10 mouse cellular contexts compared by ENCODE assay signal in the genomic region with DNA sequence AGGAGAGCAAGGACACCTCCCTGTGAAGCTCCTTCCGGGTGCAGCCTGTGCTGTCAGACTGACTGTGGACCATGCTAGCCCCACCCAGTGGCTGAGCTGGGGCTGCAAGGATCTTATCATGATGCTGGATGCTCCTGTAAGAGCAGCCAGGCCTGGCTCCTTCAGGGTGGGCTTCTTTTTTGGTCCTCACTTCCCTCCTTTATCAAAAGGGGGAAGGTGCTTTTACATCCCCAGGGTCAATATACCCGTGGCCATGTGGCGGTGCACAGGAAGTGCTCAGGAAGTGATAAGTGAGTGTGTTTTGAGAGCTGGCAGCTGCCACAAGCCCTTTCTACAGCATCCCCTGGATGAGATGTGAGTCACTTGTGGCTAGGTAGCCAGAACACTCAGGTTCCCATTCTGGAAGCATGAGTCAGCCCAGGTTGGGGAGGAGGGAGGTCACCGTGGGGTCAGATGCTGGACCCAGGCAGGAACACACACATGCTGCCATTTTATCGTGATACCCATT. TPM values are rescaled to one million over a fixed set of nuclear protein-coding genes. Genes with fewer than 3 reads are reported as not detected.
DNase-seq lines count a peak whose midpoint lies in the region; ATAC-seq and TF ChIP-seq lines count a peak whose summit lies in the region.
"Had no signal": no experiment of that assay in that cellular context is flagged by ENCODE, and none has a peak within 500 bp of the region (broad histone marks: within the 10 kb centered on the region; RNA-seq: fewer than 3 reads in every experiment).

No protein-coding gene starts in this region.

- peak; percentile 69 for ATAC-seq in megakaryocyte-erythroid progenitor cell, adult 5-6 weeks (replicated peaks; ENCODE audit: low FRiP score, low TSS enrichment, poor library complexity, severe bottlenecking)

- no peak for TF ChIP-seq POLR2A in embryonic fibroblast, embryonic 13.5 days (IDR thresholded peaks at IDR 0.05; ENCODE audit: low read depth, low read length)

- TF ChIP-seq CTCF in embryonic fibroblast, embryonic 13.5 days (IDR thresholded peaks at IDR 0.05; ENCODE audit: borderline replicate concordance, insufficient read depth, low read length) = peak; percentile 51; the same call in 1 of the 2 replicates

- no peak overlapping the region for H3K4me3 ChIP-seq in embryonic fibroblast, embryonic 13.5 days (ENCODE audit: insufficient read depth, low read length)
- H3K4me3 ChIP-seq: lung, embryonic 15.5 days; stomach, embryonic 15.5 days had no signal

- peaks cover 8% of the 10 kb centered on the region for H3K4me1 ChIP-seq in embryonic fibroblast, embryonic 13.5 days (ENCODE audit: control insufficient read depth, insufficient read depth, low read length)
- H3K4me1 ChIP-seq: stomach, embryonic 15.5 days had no signal

- no peak overlapping the region for H3K27ac ChIP-seq in embryonic fibroblast, embryonic 13.5 days (ENCODE audit: insufficient read depth, low read length)
- H3K27ac ChIP-seq: lung, embryonic 15.5 days had no signal

- peak; percentile 29 to 44 for DNase-seq in left cerebral cortex, adult 18-20 months (ENCODE audit: low spot score in 2 of 2)
- DNase-seq in left cerebral cortex, adult 11 months (ENCODE audit: low spot score) = no peak
- DNase-seq in ES-CJ7 (ENCODE audit: low read depth, low spot score) = peak; percentile 21
- no peak for DNase-seq in layer of hippocampus, postnatal 14 days (ENCODE audit: low spot score in 2 of 2)
- no peak for DNase-seq in testis, postnatal 14 days (ENCODE audit: low spot score)
- no peak for DNase-seq in embryo, embryonic 11 days

RNA-seq across cellular contexts. Expression of a gene that starts 18.1 kb away (rescaled TPM):
- 1 to 10 TPM; 2.2 to 3.3 TPM for total RNA-seq in left cerebral cortex, adult 18-20 months (2021)
- polyA plus RNA-seq in embryonic fibroblast, embryonic 13.5 days (2011; ENCODE audit: insufficient read length, low read depth, missing spikeins) = 2.2 and 2.4 TPM in 2 replicates
- total RNA-seq in megakaryocyte-erythroid progenitor cell, adult 5-6 weeks (2014; fragmentation: Nextera tagmentation) = not detected in 2 replicates
- 0.57 TPM in 1 of 2 replicates, not detected in the other for total RNA-seq in megakaryocyte-erythroid progenitor cell, adult 5-6 weeks (2017)
- total RNA-seq in layer of hippocampus, postnatal 14 days (2021) = under 1 TPM in 1 of 2 experiments, not detected in 1; 0.10 TPM

RNA-seq across cellular contexts. Expression of a gene that starts 22.8 kb away (rescaled TPM):
- total RNA-seq in left cerebral cortex, adult 18-20 months (2021) = not detected
- polyA plus RNA-seq in embryonic fibroblast, embryonic 13.5 days (2011; ENCODE audit: insufficient read length, low read depth, missing spikeins) = 0.98 and 1.8 TPM in 2 replicates
- total RNA-seq in megakaryocyte-erythroid progenitor cell, adult 5-6 weeks (2014; fragmentation: Nextera tagmentation) = not detected in 2 replicates
- total RNA-seq in megakaryocyte-erythroid progenitor cell, adult 5-6 weeks (2017) = 3.2 TPM in 1 of 2 replicates, not detected in the other
- not detected for total RNA-seq in layer of hippocampus, postnatal 14 days (2021)

RNA-seq across cellular contexts. Expression of a gene that starts 50.5 kb away (rescaled TPM):
- under 1 TPM in 1 of 2 experiments, not detected in 1; 0.21 TPM for total RNA-seq in left cerebral cortex, adult 18-20 months (2021)
- polyA plus RNA-seq in embryonic fibroblast, embryonic 13.5 days (2011; ENCODE audit: insufficient read length, low read depth, missing spikeins) = not detected in 2 replicates
- not detected in 2 replicates for total RNA-seq in megakaryocyte-erythroid progenitor cell, adult 5-6 weeks (2014; fragmentation: Nextera tagmentation)
- not detected in 2 replicates for total RNA-seq in megakaryocyte-erythroid progenitor cell, adult 5-6 weeks (2017)
- under 1 TPM; 0.18 to 0.81 TPM for total RNA-seq in layer of hippocampus, postnatal 14 days (2021)

RNA-seq across cellular contexts. Expression of a gene that starts 59.5 kb away (rescaled TPM):
- total RNA-seq in left cerebral cortex, adult 18-20 months (2021) = not detected
- not detected in 2 replicates for polyA plus RNA-seq in embryonic fibroblast, embryonic 13.5 days (2011; ENCODE audit: insufficient read length, low read depth, missing spikeins)
- total RNA-seq in megakaryocyte-erythroid progenitor cell, adult 5-6 weeks (2014; fragmentation: Nextera tagmentation) = not detected in 2 replicates
- not detected in 2 replicates for total RNA-seq in megakaryocyte-erythroid progenitor cell, adult 5-6 weeks (2017)
- not detected for total RNA-seq in layer of hippocampus, postnatal 14 days (2021)
- polyA plus RNA-seq: lung, embryonic 15.5 days had no signal

Comparison
In these comparisons a context has a peak if more than half of its experiments do, and no peak if none do; other contexts are left out.
1. DNase-seq: peak in left cerebral cortex, adult 18-20 months (2 of 2) and ES-CJ7 (single experiment); none in left cerebral cortex, adult 11 months (single experiment), layer of hippocampus, postnatal 14 days (0 of 2), testis, postnatal 14 days (single experiment) and embryo, embryonic 11 days (single experiment).